Mouse (Mus musculus) spleen, postnatal 4 days (tissue): ENCODE results near the gene Mettl13.
A peak's percentile ranks its signal among the peaks of the same experiment; 100 is the strongest.

ENCODE experiments used
- DNase-seq, 2 experiments: peaks; one replicate each; pipeline ENCODE4 v3.0.0; 2022; ENCODE audit warnings: low spot score in 2 of 2

Mettl13 gene

GRCm38 (mm10) chr1:162548016-162548916 lies at the start of gene Mettl13:
Gene Mettl13 (minus strand): TSS chr1:162548551.
- DNase-seq: peak; percentile 86 to 92

GRCm38 (mm10) chr1:162597379-162598102 lies 49.2 kb upstream of the Mettl13 start:
- no peak for DNase-seq

- no peak for DNase-seq
Observed at GRCm38 (mm10) chr1:162590415-162590997, 42.2 kb upstream of the Mettl13 start.

GRCm38 (mm10) chr1:162589443-162589842 lies 41.1 kb upstream of the Mettl13 start:
- DNase-seq: no peak

GRCm38 (mm10) chr1:162588606-162589005 lies 40.3 kb upstream of the Mettl13 start:
- DNase-seq: no peak

GRCm38 (mm10) chr1:162586282-162586681 lies 37.9 kb upstream of the Mettl13 start:
- DNase-seq: no peak

GRCm38 (mm10) chr1:162582884-162583283 lies 34.5 kb upstream of the Mettl13 start:
- no peak for DNase-seq

- DNase-seq: no peak
Observed at GRCm38 (mm10) chr1:162575098-162575497, 26.7 kb upstream of the Mettl13 start.

- no peak for DNase-seq
Observed at GRCm38 (mm10) chr1:162570931-162571601, 22.7 kb upstream of the Mettl13 start.

GRCm38 (mm10) chr1:162570260-162570748 lies 22.0 kb upstream of the Mettl13 start, which contains the start of gene Vamp4:
Gene Vamp4 (plus strand): TSS chr1:162570515.
- peak; percentile 91 to 95 for DNase-seq

GRCm38 (mm10) chr1:162567351-162567750 lies 19.0 kb upstream of the Mettl13 start:
- no peak for DNase-seq

GRCm38 (mm10) chr1:162564992-162565391 lies 16.6 kb upstream of the Mettl13 start:
- DNase-seq: no peak

GRCm38 (mm10) chr1:162563236-162563635 lies 14.9 kb upstream of the Mettl13 start:
- DNase-seq: no peak

GRCm38 (mm10) chr1:162554193-162554592 lies 5.8 kb upstream of the Mettl13 start:
- DNase-seq: no peak

GRCm38 (mm10) chr1:162552956-162553355 lies 4.6 kb upstream of the Mettl13 start:
- DNase-seq: no peak

- DNase-seq: peak in 1 of 2 experiments; percentile 51
Observed at GRCm38 (mm10) chr1:162549615-162550283, 1.4 kb upstream of the Mettl13 start.

- no peak for DNase-seq
Observed at GRCm38 (mm10) chr1:162548917-162549613, 714 bp upstream of the Mettl13 start.

- no peak for DNase-seq
Observed at GRCm38 (mm10) chr1:162547607-162548006, 744 bp downstream of the Mettl13 start.

- DNase-seq: no peak
Observed at GRCm38 (mm10) chr1:162543231-162543630, 5.1 kb downstream of the Mettl13 start.
